Mouse (Mus musculus): ENCODE results near the gene Apoa1.

Apoa1 gene

DNA sequence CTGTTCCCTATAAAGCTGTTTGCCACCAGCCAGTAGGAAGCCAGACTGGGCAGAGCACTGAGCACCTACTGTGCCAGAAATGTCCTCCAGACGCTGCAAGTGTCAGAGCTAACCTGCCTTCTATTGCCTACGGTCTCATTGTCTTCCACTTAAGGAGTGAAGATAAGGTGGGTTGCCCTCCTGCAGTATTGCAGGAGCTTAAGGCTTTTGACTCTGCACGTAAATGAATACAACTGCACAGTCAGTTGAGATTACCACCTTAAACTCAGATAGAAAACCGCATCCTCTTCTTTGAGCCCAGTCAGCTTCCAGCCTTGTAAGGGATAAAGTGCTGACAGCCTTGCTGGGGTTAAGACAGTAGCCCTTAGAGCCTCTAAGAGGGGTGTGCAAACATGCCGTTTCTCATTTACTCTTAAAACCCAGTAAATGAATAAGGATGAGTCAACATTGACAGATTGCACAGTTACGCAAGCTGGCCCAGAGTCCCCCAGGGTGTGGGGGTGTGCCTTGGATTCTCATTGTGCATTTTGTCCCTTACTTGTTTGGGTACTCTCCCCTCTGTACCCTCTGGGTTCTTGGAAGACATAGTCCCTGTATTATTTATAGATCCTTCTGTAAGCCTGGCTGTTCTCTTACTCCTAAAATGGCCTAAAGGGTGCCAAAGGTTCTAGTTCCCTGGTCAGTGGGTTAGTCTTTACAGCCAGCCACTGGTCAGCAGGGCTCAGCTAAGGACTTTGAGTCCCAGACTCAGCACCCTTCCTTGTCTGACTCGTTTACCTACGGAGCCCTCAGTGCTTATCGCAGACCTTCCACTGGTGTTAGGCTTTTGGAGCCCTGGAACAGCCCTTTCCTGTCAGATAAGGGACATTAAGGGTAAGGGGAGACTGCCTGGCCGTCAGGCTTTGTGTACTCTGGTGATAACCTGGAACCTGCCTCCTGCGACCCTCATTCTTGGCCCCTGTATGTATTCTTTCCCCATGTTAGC lies 12.8 kb upstream of the Apoa1 start:
- DNase-seq (ENCODE audit: low spot score in 2 of 2), result no peak

GRCm38 (mm10) chr9:46216744-46217470 lies 11.5 kb upstream of the Apoa1 start:
- no peak for DNase-seq (ENCODE audit: low spot score in 2 of 2)

DNA sequence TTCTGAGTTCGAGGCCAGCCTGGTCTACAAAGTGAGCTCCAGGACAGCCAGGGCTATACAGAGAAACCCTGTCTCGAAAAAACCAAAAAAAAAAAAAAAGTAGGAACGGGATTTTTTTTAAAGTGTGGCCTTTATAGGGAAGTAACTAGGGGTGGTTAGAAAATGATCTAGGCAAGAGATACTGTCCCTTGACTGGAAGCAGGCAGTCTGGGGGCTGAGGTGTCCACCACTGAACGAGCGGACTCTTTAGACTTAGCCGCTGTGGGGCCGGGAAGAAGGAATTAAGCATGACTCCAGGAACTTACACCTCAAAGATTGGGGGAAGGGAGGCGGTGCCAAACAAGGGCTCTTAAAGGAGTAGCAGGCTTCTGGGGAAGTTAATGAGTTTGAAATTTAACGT lies 10.2 kb upstream of the Apoa1 start:
- no peak for DNase-seq (ENCODE audit: low spot score in 2 of 2)

- DNase-seq (ENCODE audit: low spot score in 2 of 2), result no peak
These were observed 5.3 kb upstream of the Apoa1 start for GRCm38 (mm10) chr9:46223090-46223489.

GRCm38 (mm10) chr9:46224101-46224500 lies 4.3 kb upstream of the Apoa1 start:
- DNase-seq (ENCODE audit: low spot score in 2 of 2), result no peak

- DNase-seq (ENCODE audit: low spot score in 2 of 2), result no peak
These were observed 3.3 kb upstream of the Apoa1 start for GRCm38 (mm10) chr9:46224945-46225660.

- no peak for DNase-seq (ENCODE audit: low spot score in 2 of 2)
These were observed 1.2 kb upstream of the Apoa1 start for GRCm38 (mm10) chr9:46227064-46227614.

- peak; percentile 82 to 84 for DNase-seq (ENCODE audit: low spot score in 2 of 2)
These were observed 1.4 kb downstream of the Apoa1 start for GRCm38 (mm10) chr9:46229573-46230449.

DNA sequence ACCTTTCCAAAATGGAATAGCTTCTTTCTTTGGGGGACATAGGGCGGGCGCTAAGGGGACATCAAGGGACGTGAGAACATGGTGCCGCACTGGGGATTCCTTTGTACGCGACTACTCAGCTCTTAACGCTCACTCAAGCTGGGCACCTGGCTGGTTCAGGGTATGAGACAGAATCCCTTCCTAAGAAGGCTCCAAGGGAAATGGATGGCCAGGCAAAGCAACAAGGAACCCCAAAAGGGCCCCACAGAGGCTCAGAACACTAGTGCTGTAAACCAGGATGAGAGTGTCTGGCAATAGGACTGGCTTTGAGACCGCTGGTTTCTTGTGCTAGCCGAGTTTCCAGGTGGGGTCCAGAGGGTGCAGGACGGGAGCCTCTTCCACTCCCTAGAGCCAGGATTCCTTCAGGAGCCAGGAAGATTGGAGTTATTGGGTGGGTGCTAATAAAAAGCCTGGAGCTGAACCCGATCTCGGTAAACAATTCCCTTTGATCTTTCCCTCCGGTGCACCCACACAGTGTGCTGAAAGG lies 2.1 kb downstream of the Apoa1 start:
- DNase-seq (ENCODE audit: low spot score in 2 of 2), result no peak

DNA sequence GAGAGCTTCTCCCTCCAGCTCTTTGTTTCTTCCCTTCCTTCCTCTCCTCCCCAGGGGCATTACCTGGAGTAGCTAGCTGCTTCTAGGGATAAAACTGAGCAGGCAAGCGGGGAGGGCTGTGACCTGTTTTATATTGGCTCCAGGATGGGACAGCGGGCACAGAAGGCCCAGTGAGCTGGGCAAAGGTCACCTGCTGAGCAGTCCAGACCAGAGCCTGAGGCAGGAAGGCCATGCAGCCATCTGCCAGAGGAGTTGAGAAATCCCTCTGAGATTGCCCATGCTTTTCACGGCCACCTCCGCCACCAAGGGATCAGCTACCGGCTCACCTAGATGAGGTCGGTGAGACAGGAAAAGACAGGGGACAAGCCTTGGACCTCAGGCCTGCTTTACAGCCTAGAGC lies 6.8 kb downstream of the Apoa1 start:
- no peak for DNase-seq (ENCODE audit: low spot score in 2 of 2)

- DNase-seq (ENCODE audit: low spot score in 2 of 2), result no peak
These were observed 7.0 kb downstream of the Apoa1 start, which contains the start of gene Apoc3 for GRCm38 (mm10) chr9:46235596-46235648. Apoc3 (minus strand) TSS chr9:46235636.

- no peak for DNase-seq (ENCODE audit: low spot score in 2 of 2)
These were observed 7.3 kb downstream of the Apoa1 start for GRCm38 (mm10) chr9:46235649-46236048.

GRCm38 (mm10) chr9:46238850-46239249 lies 10.5 kb downstream of the Apoa1 start:
- no peak for DNase-seq (ENCODE audit: low spot score in 2 of 2)

DNA sequence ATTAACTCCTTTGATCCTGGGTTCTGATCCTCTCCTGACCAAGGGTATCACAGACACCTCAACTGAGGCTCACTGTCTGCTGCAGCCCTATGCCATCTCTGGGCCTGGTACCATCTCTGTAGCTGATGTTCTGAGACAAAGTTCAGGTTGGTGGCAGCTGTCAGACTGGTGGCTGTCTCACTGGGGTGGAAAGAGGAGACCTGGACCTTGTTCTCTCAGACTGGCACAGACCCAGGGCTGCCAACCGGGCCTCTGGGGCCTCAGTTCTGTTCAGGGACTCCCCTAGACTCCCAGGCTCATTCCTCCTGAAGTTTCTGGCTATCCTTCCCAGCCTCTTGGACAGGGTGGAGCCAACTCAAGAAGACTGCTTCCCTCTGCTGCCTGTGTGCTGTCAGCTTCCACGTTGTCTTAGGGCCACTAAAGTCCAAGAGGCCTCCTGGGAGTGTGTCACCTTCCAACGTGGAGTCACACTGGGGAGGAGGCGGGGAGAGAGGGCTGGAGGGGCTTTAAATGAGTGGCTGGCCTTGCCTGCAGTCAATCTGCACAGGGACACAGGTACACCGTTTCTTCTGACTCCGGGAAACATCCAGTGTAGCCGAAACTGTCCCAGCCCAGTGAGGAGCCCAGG lies 12.3 kb downstream of the Apoa1 start, which contains the start of gene Apoa4:
Gene Apoa4, plus strand, starts transcription at position 171 of the 628 bp plus-strand sequence.
- no peak for DNase-seq (ENCODE audit: low spot score in 2 of 2)

- DNase-seq (ENCODE audit: low spot score in 2 of 2), result no peak
These were observed 13.4 kb downstream of the Apoa1 start for GRCm38 (mm10) chr9:46241818-46242217.

GRCm38 (mm10) chr9:46243122-46243521 lies 14.7 kb downstream of the Apoa1 start:
- DNase-seq (ENCODE audit: low spot score in 2 of 2), result no peak

DNA sequence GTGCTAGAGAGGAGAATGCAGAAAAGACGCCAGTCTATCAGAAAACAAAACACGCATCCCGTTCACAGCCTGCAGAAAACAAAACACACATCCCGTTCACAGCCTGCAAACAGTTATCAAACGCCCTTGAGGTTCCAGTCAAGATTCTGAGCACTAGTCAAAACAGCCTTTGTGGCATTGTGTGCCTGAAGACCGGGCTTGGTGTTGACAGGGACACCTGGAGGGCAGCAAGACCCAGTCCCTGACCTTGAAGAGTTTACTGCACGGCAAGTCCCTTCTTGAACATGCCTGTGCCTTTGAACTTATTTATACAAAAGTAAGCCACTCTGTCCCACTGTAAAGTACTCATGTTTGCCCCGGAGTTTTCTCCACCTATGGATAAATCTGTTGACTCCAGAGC lies 15.2 kb downstream of the Apoa1 start:
- no peak for DNase-seq (ENCODE audit: low spot score in 2 of 2)

DNA sequence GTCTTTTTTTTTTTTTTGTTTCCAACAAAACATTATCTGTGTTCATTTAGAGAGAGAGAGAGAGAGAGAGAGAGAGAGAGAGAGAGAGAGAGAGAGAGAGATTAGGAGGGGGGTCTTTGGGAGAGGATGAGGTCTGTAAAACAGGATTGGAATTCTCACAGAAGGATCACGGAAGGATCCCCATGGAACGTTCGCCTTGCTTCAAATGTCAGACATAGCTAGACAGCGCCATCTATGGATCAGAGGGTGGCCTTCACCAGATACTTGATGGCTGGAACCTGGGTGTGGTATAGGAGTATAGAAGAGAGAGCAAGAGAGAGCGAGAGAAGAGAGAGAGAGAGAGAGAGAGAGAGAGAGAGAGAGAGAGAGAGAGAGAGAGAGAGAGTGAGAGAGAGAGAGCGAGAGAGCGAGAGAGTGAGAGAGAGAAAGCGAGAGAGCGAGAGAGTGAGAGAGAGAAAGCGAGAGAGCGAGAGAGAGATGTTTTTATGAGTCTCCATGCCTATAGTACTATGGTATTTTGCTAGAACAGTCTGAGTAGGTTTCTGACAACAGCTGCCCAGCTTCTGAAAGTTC lies 18.5 kb downstream of the Apoa1 start:
- DNase-seq (ENCODE audit: low spot score in 2 of 2), result peak in 1 of 2 experiments; percentile 50

GRCm38 (mm10) chr9:46256177-46256576 lies 27.8 kb downstream of the Apoa1 start:
- no peak for DNase-seq (ENCODE audit: low spot score in 2 of 2)

- DNase-seq (ENCODE audit: low spot score in 2 of 2), result no peak
These were observed 28.4 kb downstream of the Apoa1 start for GRCm38 (mm10) chr9:46256658-46257385.
